Mouse (Mus musculus) v-Abl transformed pro-B cells (cell line): ENCODE results near the gene Il17re.

ENCODE experiments used
- in situ Hi-C, 2 experiments: fragments of 400-800 bp; cut with MboI; formaldehyde crosslinking; loops; one replicate each; pipeline ENCODE4 v1.15.1; 2025; ENCODE audit not compliant: unreplicated experiment in 2 of 2

The Il17re gene

DNA sequence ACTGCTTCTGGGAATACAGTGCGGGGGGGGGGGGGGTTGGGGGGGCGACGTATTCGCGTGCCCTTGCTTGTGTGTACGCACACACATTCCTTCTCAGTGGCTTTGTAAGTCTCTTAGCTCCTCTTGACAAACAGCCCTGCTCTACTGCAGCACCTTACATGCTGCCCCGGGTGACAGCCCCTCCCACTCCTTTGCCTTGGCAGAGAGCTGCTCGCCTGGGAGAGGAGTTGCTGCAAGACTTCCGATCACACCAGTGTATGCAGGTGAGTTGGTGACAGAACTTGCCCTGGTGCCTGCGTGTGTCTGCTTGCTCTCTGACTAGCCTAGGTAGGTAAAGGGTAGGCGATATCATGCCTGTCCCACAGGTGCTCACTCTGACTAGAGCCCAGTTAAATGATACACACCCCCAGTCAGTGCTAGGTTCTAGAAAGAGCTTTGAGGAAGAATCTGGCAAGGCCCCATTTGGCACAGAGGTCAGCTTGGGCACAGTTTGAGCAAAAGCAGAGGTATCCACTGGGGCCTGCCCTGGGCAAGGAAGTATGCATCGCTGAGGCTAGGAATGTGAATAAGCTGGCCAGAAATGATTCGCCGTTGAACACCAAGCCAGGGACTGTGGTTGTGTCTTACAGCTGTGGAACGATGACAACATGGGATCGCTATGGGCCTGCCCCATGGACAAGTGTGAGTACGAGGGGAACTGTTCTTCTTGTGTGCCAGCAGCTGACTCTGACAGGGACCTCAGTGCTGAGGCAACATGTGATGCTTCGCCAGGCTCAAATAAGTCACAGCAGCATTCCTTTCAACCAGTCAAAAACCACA, 22.5 kb downstream of the Il17re start:
- in situ Hi-C loops: no loop called here

DNA sequence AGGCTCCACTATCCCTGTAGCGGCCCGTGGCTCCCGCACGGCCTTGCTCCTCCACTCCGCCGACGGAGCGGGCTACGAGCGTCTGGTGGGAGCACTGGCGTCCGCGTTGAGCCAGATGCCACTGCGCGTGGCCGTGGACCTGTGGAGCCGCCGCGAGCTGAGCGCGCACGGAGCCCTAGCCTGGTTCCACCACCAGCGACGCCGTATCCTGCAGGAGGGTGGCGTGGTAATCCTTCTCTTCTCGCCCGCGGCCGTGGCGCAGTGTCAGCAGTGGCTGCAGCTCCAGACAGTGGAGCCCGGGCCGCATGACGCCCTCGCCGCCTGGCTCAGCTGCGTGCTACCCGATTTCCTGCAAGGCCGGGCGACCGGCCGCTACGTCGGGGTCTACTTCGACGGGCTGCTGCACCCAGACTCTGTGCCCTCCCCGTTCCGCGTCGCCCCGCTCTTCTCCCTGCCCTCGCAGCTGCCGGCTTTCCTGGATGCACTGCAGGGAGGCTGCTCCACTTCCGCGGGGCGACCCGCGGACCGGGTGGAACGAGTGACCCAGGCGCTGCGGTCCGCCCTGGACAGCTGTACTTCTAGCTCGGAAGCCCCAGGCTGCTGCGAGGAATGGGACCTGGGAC, 24.3 kb downstream of the Il17re start:
- in situ Hi-C loops: no loop called here

DNA sequence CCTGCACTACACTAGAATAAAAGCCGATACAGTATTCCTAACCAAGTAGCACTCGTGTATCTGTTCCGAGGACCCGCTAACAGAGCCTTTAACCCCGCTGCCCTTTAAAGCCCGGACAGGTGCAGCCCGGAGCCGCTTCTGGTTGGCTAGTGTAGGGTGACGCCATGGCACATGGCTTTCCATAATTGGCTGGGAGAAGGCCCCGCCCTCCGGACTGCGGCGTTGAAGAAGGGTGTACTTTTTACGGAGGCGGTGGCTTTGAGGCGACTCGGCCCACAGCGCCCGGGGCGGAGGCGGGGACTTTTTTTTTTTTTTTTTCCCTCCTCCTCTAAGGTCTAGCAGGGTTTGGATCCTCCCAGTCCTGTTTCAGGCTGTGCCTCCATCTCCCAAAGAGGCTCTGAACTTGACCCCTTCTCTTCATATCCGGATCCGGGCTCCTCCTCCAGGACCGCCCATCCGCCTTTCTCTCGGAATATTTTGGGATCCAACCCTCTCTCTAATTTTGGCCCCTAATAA, 24.9 kb downstream of the Il17re start, which contains the start of gene Creld1:
Gene Creld1 (plus strand): TSS at position 198 of the 516 bp plus-strand sequence.
- in situ Hi-C loops: no loop called here

- in situ Hi-C loops: no loop called here
Measured at GRCm38 (mm10) chr6:113483729-113484128, 25.4 kb downstream of the Il17re start.

GRCm38 (mm10) chr6:113487125-113487576, 28.9 kb downstream of the Il17re start:
- in situ Hi-C loops: no loop called here

DNA sequence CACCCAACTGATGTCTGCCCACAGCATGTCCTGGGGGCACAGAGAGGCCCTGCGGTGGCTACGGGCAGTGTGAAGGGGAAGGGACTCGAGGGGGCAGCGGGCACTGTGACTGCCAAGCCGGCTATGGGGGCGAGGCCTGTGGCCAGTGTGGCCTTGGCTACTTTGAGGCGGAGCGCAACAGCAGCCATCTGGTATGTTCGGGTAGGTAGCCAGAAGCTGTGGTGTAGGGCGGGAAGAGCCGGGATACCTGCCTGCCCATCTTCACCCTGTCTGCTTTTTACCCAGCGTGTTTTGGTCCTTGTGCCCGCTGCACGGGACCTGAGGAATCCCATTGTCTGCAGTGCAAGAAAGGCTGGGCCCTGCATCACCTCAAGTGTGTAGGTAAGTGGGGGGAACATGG, 31.1 kb downstream of the Il17re start:
- in situ Hi-C loops: no loop called here

- in situ Hi-C loops: no loop called here
Measured at GRCm38 (mm10) chr6:113492101-113492864, 34.0 kb downstream of the Il17re start.

- in situ Hi-C loops: no loop called here
Measured at GRCm38 (mm10) chr6:113494258-113494788, 36.0 kb downstream of the Il17re start.

DNA sequence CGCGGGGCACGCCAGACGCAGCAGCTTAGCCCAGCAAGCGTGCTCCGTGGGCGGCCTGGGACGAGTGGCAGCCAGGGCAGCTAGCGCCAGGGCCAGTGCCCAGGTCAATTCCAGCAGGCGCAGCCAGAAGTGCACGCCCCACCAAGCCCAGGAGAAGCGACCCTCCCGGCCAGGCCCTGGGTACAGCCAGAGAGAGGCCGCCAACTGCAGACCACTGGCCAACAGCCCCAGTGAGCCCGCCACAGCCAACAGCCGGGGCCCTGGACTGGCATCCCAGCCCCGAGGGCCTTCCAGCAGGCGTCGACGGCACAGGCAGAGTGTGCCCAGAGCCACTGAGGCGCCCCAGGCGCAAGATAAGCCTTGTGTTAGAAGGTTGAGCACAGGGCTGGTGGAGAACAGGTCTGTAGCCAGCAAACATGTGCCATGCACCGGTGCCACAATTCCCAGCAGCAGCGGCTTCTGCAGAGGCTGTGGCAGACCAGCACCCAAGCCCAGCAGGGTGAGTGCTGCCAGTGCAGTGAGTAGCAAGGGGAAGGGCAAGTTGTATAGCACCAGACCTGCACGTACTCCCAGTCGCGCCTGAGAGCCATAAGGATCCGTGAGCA, 36.9 kb downstream of the Il17re start:
- in situ Hi-C loops: no loop called here

- in situ Hi-C loops: no loop called here
Measured at GRCm38 (mm10) chr6:113499346-113499745, 41.1 kb downstream of the Il17re start.

GRCm38 (mm10) chr6:113501388-113502084, 43.3 kb downstream of the Il17re start, which contains the start of gene Prrt3:
Prrt3 (minus strand) TSS chr6:113501931.
- in situ Hi-C loops: no loop called here

- in situ Hi-C loops: no loop called here
Measured at GRCm38 (mm10) chr6:113502801-113503200, 44.5 kb downstream of the Il17re start.

- in situ Hi-C loops: no loop called here
Measured at GRCm38 (mm10) chr6:113505689-113506088, 47.4 kb downstream of the Il17re start.

GRCm38 (mm10) chr6:113507130-113507529, 48.8 kb downstream of the Il17re start:
- in situ Hi-C loops: no loop called here

- in situ Hi-C loops: no loop called here
Measured at GRCm38 (mm10) chr6:113508272-113508946, 50.1 kb downstream of the Il17re start.

- in situ Hi-C loops: no loop called here
Measured at GRCm38 (mm10) chr6:113508947-113509280, 50.6 kb downstream of the Il17re start.

- in situ Hi-C loops: no loop called here
Measured at GRCm38 (mm10) chr6:113513944-113514343, 55.7 kb downstream of the Il17re start.

GRCm38 (mm10) chr6:113514600-113514999, 56.3 kb downstream of the Il17re start:
- in situ Hi-C loops: no loop called here

GRCm38 (mm10) chr6:113517434-113518080, 59.3 kb downstream of the Il17re start:
- in situ Hi-C loops: no loop called here
